Mouse (Mus musculus) cerebellum, adult (tissue): ENCODE data around the gene Gipr.

Source experiments
- ATAC-seq: cut with Nextera tagmentation; 2 replicates; pipeline ENCODE4 v1.9.2; 2017; ENCODE audit warnings: mild to moderate bottlenecking, moderate library complexity, mixed read lengths; ENCODE audit not compliant: insufficient number of reproducible peaks, low FRiP score, low TSS enrichment

Gipr gene

DNA sequence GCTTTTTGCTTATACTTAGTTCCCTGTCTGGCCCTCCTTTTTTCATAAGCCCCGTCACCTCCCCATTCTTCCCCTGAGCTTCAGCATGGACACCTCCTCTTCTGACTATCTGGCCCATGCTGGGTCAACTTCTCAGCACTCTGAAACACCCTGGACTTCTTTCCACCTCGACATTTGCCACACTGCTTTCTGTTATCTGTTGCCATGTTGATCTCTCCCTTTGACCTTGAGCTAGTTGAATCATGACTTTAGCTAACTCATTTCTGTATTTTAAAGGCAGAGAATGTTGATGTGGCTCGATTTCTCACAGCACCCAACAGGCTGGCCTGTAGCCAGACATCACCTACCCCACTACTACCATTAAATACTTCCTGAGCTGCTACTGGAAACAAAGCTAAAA, 58.5 kb downstream of the Gipr start:
- ATAC-seq: no peak
